Mouse (Mus musculus): ENCODE data around the gene Tnfsf4.

GRCm38 (mm10) chr1:161419926-161420325 lies 24.7 kb downstream of the Tnfsf4 start:
- TF ChIP-seq CTCF (IDR thresholded peaks at IDR 0.05; ENCODE audit: borderline replicate concordance, insufficient read depth, low read length) (no peak), POLR2A (IDR thresholded peaks at IDR 0.05; ENCODE audit: low read depth, low read length) (no peak)
